Mouse (Mus musculus) liver, adult 10 weeks (tissue): ENCODE measurements around the gene Ceacam16. TPM values are rescaled to one million over a fixed set of nuclear protein-coding genes. Genes with fewer than 3 reads are reported as not detected.

ENCODE experiments used
- polyA plus RNA-seq: library from polyadenylated mRNA; stranded (reverse); fragments of 350-450 nt; fragmentation: Illumina TruSeq; extraction: RNeasy Lipid Tissue Mini Kit (QIAGEN cat#74804); gene quantifications from one replicate; pipeline ENCODE4 v1.2.3, GENCODE M21; 2014; ENCODE audit warnings: low read depth, low replicate concordance

The Ceacam16 gene
- polyA plus RNA-seq: not detected

DNA sequence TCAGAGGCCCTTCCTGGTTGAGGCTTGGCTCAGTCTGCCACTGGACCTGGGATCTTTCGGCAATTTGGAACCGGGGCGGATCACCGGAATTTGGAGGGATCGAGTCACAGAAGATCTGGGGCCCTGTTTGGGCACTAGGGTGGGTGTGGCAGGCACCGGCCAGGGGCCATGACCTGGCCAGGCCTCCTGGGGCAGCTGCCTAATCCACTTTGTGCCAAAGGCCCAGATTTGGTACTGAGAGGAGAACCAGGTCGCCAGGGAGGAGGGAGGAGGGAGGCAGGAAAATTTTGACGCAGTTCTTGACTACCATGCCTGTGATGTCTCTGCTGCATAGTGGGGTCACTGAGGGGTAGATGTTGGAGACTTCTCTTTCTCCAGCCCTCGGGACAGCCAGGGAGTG is at the start of gene Ceacam16:
Gene Ceacam16 (minus strand): TSS at position 101 of the 400 bp plus-strand sequence.

GRCm38 (mm10) chr7:19887849-19888248 is 26.8 kb upstream of the Ceacam16 start, which contains the start of gene Ceacam19:
Gene Ceacam19, minus strand, starts transcription at chr7:19887965.

GRCm38 (mm10) chr7:19851858-19852570 is 9.1 kb downstream of the Ceacam16 start, which contains the start of gene Gm19345:
Gene Gm19345, plus strand, starts transcription at chr7:19852003.

DNA sequence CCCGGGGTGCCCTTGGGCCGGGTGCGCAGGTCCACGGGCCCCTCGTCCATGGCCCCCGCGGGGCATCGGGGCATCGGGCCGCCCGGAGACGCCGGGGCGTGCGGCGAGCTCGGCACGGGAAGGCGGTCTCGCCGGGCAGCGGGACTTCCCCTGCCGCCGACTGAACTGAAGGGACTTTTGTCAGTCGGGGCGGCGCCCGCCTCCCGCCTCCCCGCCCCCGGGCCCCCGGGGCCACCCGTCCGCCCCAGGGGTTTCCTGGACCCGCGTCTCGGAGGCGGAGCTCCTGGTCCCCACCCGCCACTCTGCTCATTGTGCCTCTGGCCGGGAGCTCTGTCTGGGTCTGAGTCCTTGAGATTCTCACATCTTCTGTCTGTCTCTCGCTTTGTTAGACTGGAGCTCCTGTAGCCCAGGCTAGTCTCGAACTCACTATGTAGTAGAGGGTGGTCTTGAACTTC is 38.5 kb downstream of the Ceacam16 start, which contains the start of gene Bcl3:
Gene Bcl3 (minus strand): TSS at position 167 of the 455 bp plus-strand sequence.

Other genes with a start within 250 kb of the Ceacam16 start
- 0.11 TPM for gene Relb, start 231.9 kb downstream of the Ceacam16 start, polyA plus RNA-seq
- gene Clptm1, start 196.3 kb downstream of the Ceacam16 start, polyA plus RNA-seq: 20.7 TPM
- gene Apoc2, start 183.4 kb downstream of the Ceacam16 start, polyA plus RNA-seq: 44.8 TPM
- not detected for gene Gm44805, start 179.9 kb downstream of the Ceacam16 start, polyA plus RNA-seq
- gene Apoc4, start 179.8 kb downstream of the Ceacam16 start, polyA plus RNA-seq: 123 TPM
- gene Apoc1, start 168.6 kb downstream of the Ceacam16 start, polyA plus RNA-seq: 3,872 TPM
- gene Apoe, start 162.1 kb downstream of the Ceacam16 start, polyA plus RNA-seq: 941 TPM
- gene Tomm40, start 145.9 kb downstream of the Ceacam16 start, polyA plus RNA-seq: 1.1 TPM
- gene Nectin2, start 110.8 kb downstream of the Ceacam16 start, polyA plus RNA-seq: 2.6 TPM
- gene Bcam, start 90.3 kb downstream of the Ceacam16 start, polyA plus RNA-seq: 0.16 TPM
- 2.6 TPM for gene Cblc, start 64.5 kb downstream of the Ceacam16 start, polyA plus RNA-seq
- 5.4 TPM for gene Bcl3, start 38.5 kb downstream of the Ceacam16 start, polyA plus RNA-seq
- gene Gm19345, start 9.3 kb downstream of the Ceacam16 start, polyA plus RNA-seq: not detected
- gene Ceacam19, start 26.7 kb upstream of the Ceacam16 start, polyA plus RNA-seq: not detected
- 7.0 TPM for gene Pvr, start 59.9 kb upstream of the Ceacam16 start, polyA plus RNA-seq
- 0.21 TPM for gene Igsf23, start 89.5 kb upstream of the Ceacam16 start, polyA plus RNA-seq
- gene Ceacam20, start 104.1 kb upstream of the Ceacam16 start, polyA plus RNA-seq: not detected
- gene Nlrp9b, start 130.2 kb upstream of the Ceacam16 start, polyA plus RNA-seq: not detected
- not detected for gene Vmn1r91, start 238.4 kb upstream of the Ceacam16 start, polyA plus RNA-seq